ENCODE assay signal across 21 mouse cellular contexts in the genomic region with DNA sequence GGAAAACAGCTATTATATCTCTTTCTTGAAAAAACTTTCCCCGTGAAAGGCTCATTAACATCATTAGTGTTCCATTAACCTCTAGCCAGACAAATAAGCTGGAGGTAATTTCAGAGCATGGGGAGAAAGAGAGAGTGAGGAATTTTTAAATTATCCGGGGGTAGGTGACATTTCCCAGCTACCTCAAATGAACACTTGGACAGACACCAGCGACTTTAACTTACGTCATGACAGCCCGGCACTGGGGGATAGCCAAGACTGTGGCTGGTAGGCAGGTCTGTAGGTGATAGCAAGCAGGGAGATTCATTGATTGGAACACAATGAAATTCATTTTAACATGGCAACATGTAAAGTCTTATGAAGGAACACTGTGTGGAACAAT.
DNase-seq lines count a peak whose midpoint lies in the region; ATAC-seq lines count a peak whose summit lies in the region.
"Had no signal": no experiment of that assay in that cellular context is flagged by ENCODE, and none has a peak within 500 bp of the region (broad histone marks: within the 10 kb centered on the region; RNA-seq: fewer than 3 reads in every experiment).

No protein-coding gene starts in this region.

- H3K27me3 ChIP-seq in forebrain, embryonic 16.5 days (replicated peaks; ENCODE audit: control insufficient read depth, insufficient read depth, low read length), result no peaks in the 10 kb centered on the region
- no peaks in the 10 kb centered on the region for H3K27me3 ChIP-seq in forebrain, embryonic 10.5 days (ENCODE audit: poor library complexity, severe bottlenecking)
- H3K27me3 ChIP-seq: limb, embryonic 12.5 days; liver, embryonic 12.5 days had no signal

- no peak overlapping the region for H3K9ac ChIP-seq in forebrain, embryonic 16.5 days (replicated peaks; ENCODE audit: low read depth, low read length)
- H3K9ac ChIP-seq: hindbrain, embryonic 14.5 days; limb, embryonic 12.5 days; liver, embryonic 12.5 days had no signal

- DNase-seq in cerebellum, adult 11-12 months, result peak; percentile 36
- no peak for DNase-seq in cerebellum, adult 11 months
- no peak for DNase-seq in forebrain, embryonic 10.5 days (ENCODE audit: extremely low spot score, low spot score)
- peak; percentile 42 to 87 for DNase-seq in left cerebral cortex, postnatal 25 days (ENCODE audit: low spot score in 2 of 2)
- DNase-seq in left cerebral cortex, postnatal 4 days, result no peak
- DNase-seq in cerebellum, postnatal 14 days, result peak; percentile 58
- DNase-seq: adrenal gland, postnatal 10 days; gastrocnemius, postnatal 25 days; heart, adult 2 months; heart, postnatal 36 days; kidney, adult 9 months; kidney, postnatal 25 days; lung, adult 2 months; spleen, adult 18-20 months; thymus, postnatal 36 days had no signal

- H3K4me2 ChIP-seq in forebrain, embryonic 16.5 days (ENCODE audit: low read length), result no peak overlapping the region
- H3K4me2 ChIP-seq: hindbrain, embryonic 14.5 days; limb, embryonic 12.5 days; liver, embryonic 12.5 days had no signal

- 25% methylated on average over 5 of the region's 5 CpGs for WGBS in forebrain, embryonic 16.5 days
- 87% methylated on average over 5 of the region's 5 CpGs for WGBS in forebrain, embryonic 10.5 days

- H3K9me3 ChIP-seq in forebrain, embryonic 16.5 days (ENCODE audit: control insufficient read depth, low read length), result no peaks in the 10 kb centered on the region
- H3K9me3 ChIP-seq in forebrain, embryonic 10.5 days, result no peaks in the 10 kb centered on the region
- H3K9me3 ChIP-seq: embryonic facial prominence, embryonic 10.5 days; limb, embryonic 12.5 days; liver, embryonic 12.5 days had no signal

- ATAC-seq in forebrain, embryonic 16.5 days, result 0 out of 2 replicates have a peak, but pooled peaks have one; percentile 10
- no peak for ATAC-seq in activated CD4-positive, CD25-positive, alpha-beta regulatory T cell, adult 4 months
- ATAC-seq: liver, embryonic 12.5 days had no signal

- H3K4me1 ChIP-seq in forebrain, embryonic 16.5 days (replicated peaks; ENCODE audit: control insufficient read depth, insufficient read depth, low read length), result peaks cover 6% of the 10 kb centered on the region
- H3K4me1 ChIP-seq in forebrain, embryonic 10.5 days, result no peaks in the 10 kb centered on the region
- H3K4me1 ChIP-seq: embryonic facial prominence, embryonic 10.5 days; limb, embryonic 12.5 days; liver, embryonic 12.5 days had no signal

- no peak overlapping the region for H3K4me3 ChIP-seq in forebrain, embryonic 16.5 days (replicated peaks; ENCODE audit: low read length)
- no peak overlapping the region for H3K4me3 ChIP-seq in forebrain, embryonic 10.5 days
- H3K4me3 ChIP-seq: embryonic facial prominence, embryonic 10.5 days; heart, adult 2 months; limb, embryonic 12.5 days; liver, embryonic 12.5 days had no signal

- H3K36me3 ChIP-seq in forebrain, embryonic 16.5 days (ENCODE audit: control insufficient read depth, insufficient read depth), result no peaks in the 10 kb centered on the region
- H3K36me3 ChIP-seq in forebrain, embryonic 10.5 days (replicated peaks), result no peaks in the 10 kb centered on the region
- H3K36me3 ChIP-seq: embryonic facial prominence, embryonic 10.5 days; limb, embryonic 12.5 days; liver, embryonic 12.5 days had no signal

- intact Hi-C loops in left cerebral cortex, postnatal 25 days (cut with DNase I), result no loop called here
- intact Hi-C loops in left cerebral cortex, postnatal 4 days (cut with DNase I), result no loop called here

- H3K27ac ChIP-seq in forebrain, embryonic 16.5 days (ENCODE audit: low read length), result no peak overlapping the region
- H3K27ac ChIP-seq in forebrain, embryonic 10.5 days, result no peak overlapping the region
- H3K27ac ChIP-seq: embryonic facial prominence, embryonic 10.5 days; heart, adult 2 months; hindbrain, embryonic 14.5 days; limb, embryonic 12.5 days; liver, embryonic 12.5 days had no signal

Comparison
In these comparisons a context has a peak if more than half of its experiments do, and no peak if none do; other contexts are left out.
1. DNase-seq: peak in cerebellum, adult 11-12 months (single experiment), left cerebral cortex, postnatal 25 days (2 of 2) and cerebellum, postnatal 14 days (2 of 2); none in cerebellum, adult 11 months (single experiment), forebrain, embryonic 10.5 days (single experiment) and left cerebral cortex, postnatal 4 days (single experiment).